Mouse (Mus musculus) hematopoietic stem cell, adult 5-6 weeks (primary cell): ENCODE data around the gene Rcsd1. TPM values are rescaled to one million over a fixed set of nuclear protein-coding genes. Genes with fewer than 3 reads are reported as not detected.

Experiments
- ATAC-seq, 2 experiments: fragments of 125-278 bp in 1 of 2; replicated peaks in 1 of 2; 2 replicates each; pipeline ENCODE4 v1.8.0; 2016 to 2017; ENCODE audit warnings: inconsistent platforms in 2 of 2, mild to moderate bottlenecking in 2 of 2, moderate number of reproducible peaks in 2 of 2, low read depth in 1 of 2, moderate TSS enrichment in 1 of 2; ENCODE audit not compliant: low FRiP score in 2 of 2, poor library complexity in 2 of 2, severe bottlenecking in 2 of 2, insufficient read depth in 1 of 2, low TSS enrichment in 1 of 2
- total RNA-seq: library from RNA; stranded (forward); fragments of 172-1452, 232-1000 nt; gene quantifications from 2 replicates; pipeline ENCODE4 v1.2.3, GENCODE M21; 2017

The Rcsd1 gene
- total RNA-seq, 1 experiment from 2014 or later: 132 TPM

GRCm38 (mm10) chr1:165653126-165653885 is 56.3 kb downstream of the Rcsd1 start:
- 0 out of 4 replicates have a peak, but pooled peaks of 1 of the 2 experiments have one; percentile 18 for ATAC-seq

DNA sequence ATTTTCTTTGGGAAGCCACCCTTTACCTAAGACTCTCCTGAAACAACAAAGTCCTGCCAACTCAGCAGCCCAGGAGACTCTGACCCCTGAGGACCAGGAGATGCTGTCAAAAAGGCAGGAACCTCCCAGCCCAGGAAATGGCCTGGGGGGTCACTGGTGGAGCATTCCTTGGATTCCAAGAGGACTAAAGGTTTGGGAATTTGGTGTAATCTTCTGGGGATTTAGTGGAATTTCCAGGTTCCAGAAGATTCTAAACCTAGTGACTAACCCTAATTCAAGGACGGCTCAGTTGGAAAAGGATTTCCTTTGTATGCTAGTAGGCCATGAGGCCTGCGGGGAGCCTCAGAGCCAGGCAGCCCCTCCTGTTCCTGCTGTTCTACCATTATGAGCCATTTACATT is 57.0 kb downstream of the Rcsd1 start:
- no peak for ATAC-seq

DNA sequence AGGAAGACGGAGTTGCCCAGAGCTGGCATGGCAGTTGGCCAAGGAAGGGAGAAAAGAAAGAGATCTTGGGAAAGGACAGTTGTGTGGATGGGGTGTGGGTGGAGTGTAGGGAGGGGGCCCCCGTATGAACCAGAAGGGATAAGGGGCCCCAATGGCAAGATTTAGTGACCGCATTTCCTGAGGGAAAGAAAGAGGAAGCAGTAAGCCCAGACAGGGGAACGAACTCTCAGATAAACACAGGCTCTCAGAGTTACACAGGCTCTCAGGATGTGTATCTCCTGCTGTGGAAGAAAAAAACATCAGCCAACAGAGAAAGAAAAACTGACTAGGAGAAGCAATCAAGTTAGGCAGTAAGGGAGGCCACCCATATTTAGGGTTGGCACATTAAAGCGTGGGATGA is 58.4 kb downstream of the Rcsd1 start:
- peak; percentile 77 to 78 for ATAC-seq

GRCm38 (mm10) chr1:165645102-165645501 is 64.5 kb downstream of the Rcsd1 start:
- no peak for ATAC-seq

DNA sequence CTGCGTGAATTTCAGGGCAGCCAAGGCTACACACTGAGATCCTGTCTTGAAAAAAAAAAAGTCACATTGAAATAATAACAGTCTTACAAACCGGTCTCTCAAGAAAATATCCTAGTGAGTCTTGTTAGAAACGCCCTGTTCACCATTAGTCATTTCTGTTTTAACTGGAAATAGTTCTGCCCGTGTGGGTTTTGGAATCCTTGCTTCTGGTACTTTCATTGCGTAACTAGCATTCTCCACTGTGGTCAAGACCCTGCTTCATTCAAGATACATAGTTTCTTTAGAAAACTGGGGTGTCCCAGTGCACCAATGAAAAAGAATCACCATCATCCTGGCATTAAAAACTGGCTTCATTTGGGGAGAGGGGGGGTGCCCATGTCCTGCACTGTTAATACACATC is 65.8 kb downstream of the Rcsd1 start:
- no peak for ATAC-seq

DNA sequence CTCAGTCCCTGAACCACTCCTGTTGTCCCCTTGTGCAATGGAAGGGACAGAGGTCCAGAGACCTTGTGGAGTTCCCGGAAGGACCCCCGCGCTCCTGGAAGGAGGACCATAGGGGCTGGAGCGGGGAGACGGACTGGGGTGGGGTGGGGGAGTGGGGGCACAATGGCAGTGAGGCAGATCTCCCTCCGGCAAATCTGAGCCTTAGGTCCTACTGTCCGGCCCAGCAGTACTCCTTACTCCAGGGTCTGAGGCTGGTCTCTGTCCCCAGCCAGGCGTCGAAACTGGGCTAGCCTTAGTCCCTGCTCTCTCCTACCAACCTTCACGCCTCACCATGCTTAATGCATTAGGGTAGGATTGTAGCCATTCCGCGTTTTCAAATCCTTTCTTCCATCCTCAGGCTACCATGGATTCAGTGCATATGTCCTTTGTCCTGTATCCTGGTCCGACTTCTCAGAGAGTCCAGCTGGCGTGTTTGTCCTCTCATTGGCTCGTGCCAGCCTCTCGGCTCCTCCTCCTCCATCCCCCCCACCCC is 66.7 kb downstream of the Rcsd1 start:
- 0 out of 4 replicates have a peak, but pooled peaks of 1 of the 2 experiments have one; percentile 4 for ATAC-seq

- peak; percentile 68 to 71 for ATAC-seq
Measured at GRCm38 (mm10) chr1:165641786-165642771, 67.5 kb downstream of the Rcsd1 start.

DNA sequence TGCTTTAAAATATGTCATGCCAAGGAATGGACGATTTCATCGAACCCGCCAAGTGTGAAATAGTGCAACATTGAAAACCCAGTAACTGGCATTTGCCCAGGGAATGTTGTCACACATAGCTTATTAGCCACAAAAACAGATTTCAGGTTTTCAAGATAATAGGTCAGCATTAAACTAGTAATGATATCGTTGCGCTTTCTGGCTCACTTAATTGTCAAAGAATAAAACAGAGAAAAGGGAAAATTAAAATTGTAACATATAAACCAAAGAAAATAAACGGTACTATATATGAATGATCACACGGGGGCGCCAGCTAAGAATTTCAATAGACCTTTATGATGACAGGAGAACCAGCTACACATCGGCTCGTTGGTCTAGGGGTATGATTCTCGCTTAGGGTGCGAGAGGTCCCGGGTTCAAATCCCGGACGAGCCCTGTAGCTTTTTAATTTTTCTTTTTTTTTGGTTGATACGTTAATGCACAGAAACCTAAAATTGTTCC is 68.2 kb downstream of the Rcsd1 start:
- peak; percentile 50 to 52; a peak in 3 of 4 replicates for ATAC-seq

- no peak for ATAC-seq
Measured at GRCm38 (mm10) chr1:165636289-165636688, 73.3 kb downstream of the Rcsd1 start.

- ATAC-seq: no peak
Measured at GRCm38 (mm10) chr1:165635055-165635897, 74.3 kb downstream of the Rcsd1 start.

DNA sequence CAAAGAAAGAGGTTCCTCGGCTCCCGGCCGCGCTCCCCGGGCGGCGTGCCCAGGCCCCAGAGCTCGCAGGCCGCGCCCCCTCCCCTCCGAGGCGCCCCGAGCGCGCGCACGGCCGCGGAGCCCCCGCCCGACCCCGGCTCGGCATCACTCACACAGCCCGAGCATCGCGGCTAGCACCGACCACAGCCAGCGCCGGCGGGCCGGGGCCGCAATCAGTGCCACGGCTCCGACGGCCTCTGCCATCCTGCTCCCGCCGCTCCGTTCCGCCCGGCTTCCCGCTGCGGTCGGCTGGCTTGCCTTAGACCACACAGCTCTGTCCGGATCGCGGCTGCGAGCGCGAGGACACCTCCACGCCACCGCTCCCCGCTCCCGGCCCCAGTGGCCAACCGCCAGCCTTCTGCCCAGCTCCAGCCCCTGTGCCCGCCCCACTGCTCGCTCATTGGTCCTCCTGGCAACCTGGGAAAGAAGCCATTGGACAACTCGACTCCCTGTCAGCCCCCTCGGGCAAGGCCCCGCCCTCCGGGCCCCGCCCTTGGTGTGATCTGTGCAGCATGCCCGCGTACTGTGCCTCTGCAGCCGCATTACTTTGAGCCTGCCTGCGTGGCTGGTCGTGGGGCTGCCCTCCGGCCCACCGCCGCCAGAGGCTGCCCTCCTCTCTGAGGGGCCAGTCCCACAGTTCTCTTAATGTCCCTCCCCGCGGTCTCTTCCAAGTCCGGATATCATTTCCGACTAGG is 75.2 kb downstream of the Rcsd1 start, which contains the start of gene Mpzl1:
Gene Mpzl1 (minus strand): TSS at position 388 of the 734 bp plus-strand sequence.
- peak; percentile 100 for ATAC-seq

- ATAC-seq: no peak
Measured at GRCm38 (mm10) chr1:165633345-165633744, 76.2 kb downstream of the Rcsd1 start.

DNA sequence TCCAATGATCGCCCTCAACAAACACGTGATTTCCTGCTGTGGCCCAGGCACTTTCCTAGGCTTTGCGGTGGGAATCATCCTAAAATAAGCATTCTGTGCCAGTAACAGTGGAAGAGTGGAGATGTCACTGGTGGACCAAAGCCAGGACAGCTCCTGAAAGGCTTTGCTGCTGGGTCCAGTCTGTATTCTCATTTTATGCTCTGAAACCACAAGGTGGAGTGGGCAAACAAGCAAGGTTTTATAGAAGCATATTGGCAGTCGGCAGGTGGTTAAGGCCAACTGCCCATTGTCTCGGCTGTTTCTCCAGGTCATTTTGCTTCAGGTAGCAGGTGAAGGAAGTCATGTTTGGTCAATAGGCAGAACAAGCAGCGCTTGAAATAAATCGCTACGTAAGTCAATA is 78.4 kb downstream of the Rcsd1 start:
- no peak for ATAC-seq

- no peak for ATAC-seq
Measured at GRCm38 (mm10) chr1:165629975-165630374, 79.6 kb downstream of the Rcsd1 start.

- no peak; a peak in 1 of 4 replicates for ATAC-seq
Measured at GRCm38 (mm10) chr1:165628603-165629002, 81.0 kb downstream of the Rcsd1 start.

- ATAC-seq: no peak
Measured at GRCm38 (mm10) chr1:165625896-165626295, 83.7 kb downstream of the Rcsd1 start.
